Mouse (Mus musculus) brain, adult 2 months (tissue): ENCODE data around the gene Ankrd61.

Source experiments
- DNase-seq: peaks from one replicate; pipeline ENCODE4 v3.0.0; 2011; ENCODE audit warnings: low read depth, low spot score

Gene Ankrd61

GRCm38 (mm10) chr5:143893396-143893795 lies 4.1 kb downstream of the Ankrd61 start:
- DNase-seq, result no peak

- peak; percentile 51 for DNase-seq
These were observed 5.1 kb downstream of the Ankrd61 start for GRCm38 (mm10) chr5:143892255-143892886.

DNA sequence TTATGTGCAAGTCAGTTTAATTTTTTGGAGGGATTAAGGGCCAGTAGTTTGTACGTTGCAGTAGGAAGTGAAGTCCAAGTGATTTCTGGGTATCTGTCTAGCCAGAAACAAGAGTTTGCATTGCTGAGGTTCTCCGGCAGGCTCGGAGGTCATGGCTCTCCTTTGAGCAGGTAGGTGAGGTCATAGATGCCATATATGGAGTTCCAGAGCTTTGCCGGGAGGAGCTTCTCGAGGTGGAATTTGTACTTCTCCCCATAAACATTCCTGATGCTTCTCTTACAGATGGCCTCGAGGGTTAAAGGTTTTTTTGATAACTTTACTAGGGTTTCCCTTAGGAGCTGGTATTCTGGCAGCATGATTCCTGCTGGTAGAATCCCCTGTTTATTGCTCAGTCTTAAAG lies 6.7 kb downstream of the Ankrd61 start:
- DNase-seq, result no peak

- DNase-seq, result no peak
These were observed 12.2 kb downstream of the Ankrd61 start for GRCm38 (mm10) chr5:143885274-143885673.

DNA sequence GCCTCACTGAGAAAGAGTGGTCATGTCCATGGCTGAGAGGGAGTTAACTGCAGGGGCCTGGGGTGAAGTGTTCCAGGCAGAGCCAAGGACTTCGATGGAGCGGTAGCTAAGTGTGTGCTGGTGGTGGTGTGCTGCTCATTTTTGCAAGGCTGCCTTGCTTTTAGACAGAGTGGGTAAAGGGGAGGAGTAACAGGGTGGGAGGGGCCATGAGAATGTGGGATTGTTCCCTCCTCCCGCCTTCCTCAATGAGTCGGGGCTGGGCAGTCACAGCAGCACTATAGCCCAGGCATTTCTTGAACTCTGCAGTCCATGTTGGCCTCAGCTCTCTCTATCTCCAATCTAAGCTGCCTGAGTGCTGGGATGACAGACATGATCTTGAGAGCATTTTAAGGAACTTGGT lies 22.9 kb downstream of the Ankrd61 start:
- DNase-seq, result no peak

DNA sequence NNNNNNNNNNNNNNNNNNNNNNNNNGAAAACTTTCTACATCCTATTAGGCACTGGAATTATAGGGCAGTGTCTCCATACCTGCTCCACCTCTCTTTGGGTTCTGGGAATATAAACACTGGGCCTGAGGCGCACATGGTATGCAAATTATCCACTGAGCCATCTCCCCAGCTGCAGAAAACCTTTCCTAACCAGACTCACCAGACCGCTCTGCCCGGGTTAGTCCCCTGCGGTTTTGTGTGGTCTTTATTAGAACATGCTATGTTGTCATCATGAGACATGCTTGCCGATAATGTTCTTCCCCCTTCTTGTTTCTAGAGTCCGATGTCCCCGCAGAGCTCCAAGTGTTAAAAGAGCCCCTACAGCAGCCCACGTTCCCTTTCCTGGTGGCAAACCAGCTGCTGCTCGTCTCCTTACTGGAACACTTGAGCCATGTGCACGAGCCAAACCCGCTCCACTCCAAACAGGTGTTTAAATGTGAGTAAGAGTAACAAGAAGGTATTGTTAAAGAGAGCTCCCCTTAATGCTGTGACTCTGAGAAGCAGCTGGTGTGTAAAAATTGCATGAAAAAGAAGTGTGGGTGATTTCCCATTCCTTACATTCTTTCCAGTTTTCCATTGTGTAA lies 25.8 kb downstream of the Ankrd61 start:
- peak; percentile 13 for DNase-seq
